Mouse (Mus musculus) splenic B cell, adult 2 months (primary cell): ENCODE results near the gene S1pr3.

Source experiments
- DNase-seq: peaks from one replicate; pipeline ENCODE4 v3.0.0-alpha.2; 2011; ENCODE audit warnings: low read depth, low spot score
- H3K27me3 ChIP-seq: 2 replicates; pipeline ENCODE4 v1.6.1; 2012; ENCODE audit warnings: mild to moderate bottlenecking, low read length, moderate library complexity, mixed read lengths; ENCODE audit not compliant: control insufficient read depth, poor library complexity, insufficient read depth, severe bottlenecking
- H3K36me3 ChIP-seq: 2 replicates; pipeline ENCODE4 v1.6.1; 2012; ENCODE audit warnings: mild to moderate bottlenecking, low read length, moderate library complexity, mixed read lengths; ENCODE audit not compliant: control insufficient read depth, poor library complexity, insufficient read depth, severe bottlenecking

The S1pr3 gene

GRCm38 (mm10) chr13:51456190-51456878 is 47.9 kb downstream of the S1pr3 start:
- DNase-seq = no peak
- no peaks in the 10 kb centered on the region for H3K36me3 ChIP-seq
- no peaks in the 10 kb centered on the region for H3K27me3 ChIP-seq

GRCm38 (mm10) chr13:51464294-51464693 is 55.9 kb downstream of the S1pr3 start:
- DNase-seq = no peak
- Histone ChIP-seq H3K36me3 (no peaks in the 10 kb centered on the region), H3K27me3 (no peaks in the 10 kb centered on the region)

GRCm38 (mm10) chr13:51466117-51466841 is 57.8 kb downstream of the S1pr3 start:
- H3K36me3 ChIP-seq = no peaks in the 10 kb centered on the region
- H3K27me3 ChIP-seq = no peaks in the 10 kb centered on the region
- no peak for DNase-seq

GRCm38 (mm10) chr13:51468697-51469250 is 60.3 kb downstream of the S1pr3 start:
- no peak for DNase-seq
- H3K27me3 ChIP-seq = no peaks in the 10 kb centered on the region
- H3K36me3 ChIP-seq = no peaks in the 10 kb centered on the region
